Mouse (Mus musculus): Measurements from ENCODE around the gene Crot.

DNA sequence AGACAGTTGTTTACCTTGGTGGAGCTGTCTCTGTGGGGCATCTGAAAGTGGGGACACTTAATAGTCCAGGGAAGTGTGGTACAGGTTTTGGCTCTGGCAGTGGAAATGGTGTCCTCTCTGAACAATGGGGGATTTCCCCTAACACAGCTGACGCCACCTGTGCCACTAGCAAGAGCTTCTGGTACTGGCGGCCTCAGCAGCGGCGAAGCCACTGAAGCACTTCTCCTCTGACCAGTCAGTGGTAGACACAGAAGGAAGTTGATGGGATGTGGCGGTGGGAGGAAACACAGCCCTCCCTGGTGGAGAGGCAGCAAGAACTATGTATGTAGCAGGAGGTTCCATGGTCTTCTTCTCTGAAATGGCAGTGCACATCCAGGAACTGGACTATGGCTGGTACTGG, 32.6 kb downstream of the Crot start:
- TF ChIP-seq CTCF (IDR thresholded peaks at IDR 0.05) (no peak), EP300 (IDR thresholded peaks at IDR 0.05) (no peak)

Data from lung, postnatal 0 days (tissue).